Mouse (Mus musculus) embryonic facial prominence, embryonic 15.5 days (tissue): ENCODE data around the gene Fbxo6. TPM values are rescaled to one million over a fixed set of nuclear protein-coding genes. Genes with fewer than 3 reads are reported as not detected.
"Not testable (repeated sequence)": the region's sequence is repeated elsewhere in the genome, so short reads cannot be mapped to it uniquely, and the experiment has no call there.

ENCODE experiments used
- ATAC-seq: fragments of 200-750 bp; cut with Nextera tagmentation; 2 replicates; pipeline ENCODE4 v1.8.0; 2017; ENCODE audit warnings: low read depth, moderate TSS enrichment; ENCODE audit not compliant: insufficient number of reproducible peaks, low FRiP score, low TSS enrichment
- H3K27ac ChIP-seq: fragments of 300-500 bp; sonication (generic); replicated peaks from 2 replicates; pipeline ENCODE4 v1.5.1; 2015; ENCODE audit warnings: mild to moderate bottlenecking, inconsistent platforms
- H3K27me3 ChIP-seq: fragments of 300-500 bp; sonication (generic); 2 replicates; pipeline ENCODE4 v1.6.1; 2015; ENCODE audit warnings: inconsistent platforms
- H3K36me3 ChIP-seq: fragments of 300-500 bp; sonication (generic); 2 replicates; pipeline ENCODE4 v1.6.1; 2015; ENCODE audit warnings: mild to moderate bottlenecking, inconsistent platforms
- H3K4me1 ChIP-seq: fragments of 300-500 bp; sonication (generic); 2 replicates; pipeline ENCODE4 v1.6.1; 2015; ENCODE audit warnings: inconsistent platforms
- H3K4me2 ChIP-seq: fragments of 300-500 bp; sonication (generic); replicated peaks from 2 replicates; pipeline ENCODE4 v1.6.1; 2015; ENCODE audit warnings: mild to moderate bottlenecking, inconsistent platforms
- H3K4me3 ChIP-seq: fragments of 300-500 bp; sonication (generic); replicated peaks from 2 replicates; pipeline ENCODE4 v1.5.1; 2015; ENCODE audit warnings: mild to moderate bottlenecking, inconsistent platforms
- H3K9ac ChIP-seq: fragments of 300-500 bp; sonication (generic); 2 replicates; pipeline ENCODE4 v1.6.1; 2015; ENCODE audit warnings: inconsistent platforms
- H3K9me3 ChIP-seq: fragments of 300-500 bp; sonication (generic); replicated peaks from 2 replicates; pipeline ENCODE4 v1.6.1; 2016; ENCODE audit warnings: inconsistent platforms
- WGBS: fragments of 180-500 bp; shearing (Covaris S2); methylation state at CpG from one replicate; pipeline ENCODE4 v1.1.7; 2015; 5-methylcytosine and 5-hydroxymethylcytosine counted together
- polyA plus RNA-seq: library from polyadenylated mRNA; unstranded; fragments of >200 nt; fragmentation: Nextera tagmentation; extraction: Ambion mirVana; gene quantifications from 2 replicates; pipeline ENCODE4 v1.2.1, GENCODE M21; 2015

The Fbxo6 gene
- polyA plus RNA-seq, result 20.5 and 22.8 TPM in 2 replicates

DNA sequence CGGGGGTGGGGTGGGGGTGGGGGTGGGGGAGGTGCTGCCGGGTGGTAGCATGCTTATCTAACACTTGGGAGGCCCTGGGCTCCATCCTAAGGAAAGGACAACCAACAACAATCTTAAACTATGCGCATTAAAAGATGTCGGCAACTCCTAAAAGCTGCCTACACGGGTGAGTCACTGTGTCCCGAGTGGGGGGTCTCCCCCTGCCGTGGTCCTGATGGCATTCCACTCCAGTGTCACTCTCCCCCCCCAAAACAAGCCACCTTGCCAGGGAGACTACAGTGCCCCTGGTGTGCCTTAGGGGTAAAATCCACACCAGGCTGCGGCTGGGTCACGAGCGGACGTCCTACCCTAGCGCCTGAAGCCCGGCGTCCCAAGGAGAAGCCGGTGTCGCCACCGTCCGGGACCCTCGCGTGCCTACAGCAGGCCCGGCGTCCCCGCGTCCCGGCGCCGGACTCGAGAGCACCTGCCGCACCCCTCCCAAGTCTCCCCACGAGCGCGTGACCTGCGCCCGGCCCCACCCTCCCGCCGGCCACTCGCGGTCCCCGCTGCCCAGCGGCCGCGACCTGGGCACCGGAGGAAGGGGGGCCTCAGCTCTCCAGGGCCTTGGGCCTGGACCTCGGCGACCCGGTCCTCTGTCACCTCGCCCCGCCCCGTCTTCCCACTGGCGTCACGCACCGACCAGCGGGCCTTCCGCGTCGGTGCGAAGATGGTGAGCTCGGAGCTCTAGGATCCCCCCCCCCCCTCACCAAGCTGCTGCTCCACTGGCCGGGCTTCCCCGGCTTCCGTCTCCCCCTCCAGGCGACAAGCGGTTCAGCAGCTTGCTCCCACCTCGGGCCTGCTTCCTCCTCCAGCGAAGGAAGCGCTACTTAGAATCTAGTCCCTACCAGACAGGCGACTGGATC, at the start of gene Fbxo6:
Gene Fbxo6, minus strand, starts transcription at position 874 of the 902 bp plus-strand sequence.
- peak within 1 kb of the TSS; percentile 50 for H3K9ac ChIP-seq
- H3K4me2 ChIP-seq, result peak within 1 kb of the TSS; percentile 93
- peak within 1 kb of the TSS; percentile 77 for H3K27ac ChIP-seq
- 1% methylated on average over 55 of the region's 67 CpGs for WGBS
- peak within 1 kb of the TSS; percentile 63 for H3K4me3 ChIP-seq
- 0 out of 2 replicates have a peak, but pooled peaks cover 8% of the 10 kb centered on the region for H3K36me3 ChIP-seq
- no peaks in the 10 kb centered on the region for H3K27me3 ChIP-seq
- H3K9me3 ChIP-seq, result no peaks in the 10 kb centered on the region
- peaks cover 5% of the 10 kb centered on the region; the same call in 1 of the 2 replicates for H3K4me1 ChIP-seq
- peak; percentile 88 for ATAC-seq

GRCm38 (mm10) chr4:148198721-148199120, 46.8 kb upstream of the Fbxo6 start:
- Histone ChIP-seq H3K4me1 (no peaks in the 10 kb centered on the region), H3K9ac (no peak overlapping the region), H3K27me3 (peaks cover 12% of the 10 kb centered on the region), H3K4me2 (no peak overlapping the region), H3K4me3 (no peak overlapping the region), H3K27ac (no peak overlapping the region), H3K9me3 (no peaks in the 10 kb centered on the region), H3K36me3 (no peaks in the 10 kb centered on the region)
- WGBS, result 36% methylated on average over 10 of the region's 10 CpGs
- no peak for ATAC-seq

DNA sequence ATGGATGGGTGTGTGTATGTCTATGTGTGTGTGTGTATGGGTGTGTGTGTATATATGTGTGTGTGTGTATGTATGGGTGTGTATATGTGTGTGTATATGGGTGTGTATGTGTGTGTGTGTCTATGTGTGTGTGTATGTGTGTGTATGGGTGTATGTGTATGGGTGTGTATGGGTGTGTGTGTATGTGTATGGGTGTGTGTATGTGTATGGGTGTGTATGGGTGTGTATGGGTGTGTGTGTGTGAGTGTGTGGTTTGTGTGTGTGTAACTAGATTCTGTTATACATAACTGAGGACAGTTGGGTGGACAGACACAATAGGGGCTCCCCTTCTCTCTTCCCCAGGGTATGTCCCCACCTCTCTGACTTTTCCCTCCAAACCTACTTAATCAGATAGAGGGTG, 42.5 kb upstream of the Fbxo6 start:
- Histone ChIP-seq H3K9me3 (no peaks in the 10 kb centered on the region), H3K4me3 (no peak overlapping the region), H3K27me3 (peaks cover 10% of the 10 kb centered on the region), H3K4me2 (no peak overlapping the region), H3K4me1 (no peaks in the 10 kb centered on the region), H3K36me3 (no peaks in the 10 kb centered on the region), H3K9ac (no peak overlapping the region), H3K27ac (no peak overlapping the region)
- no peak for ATAC-seq

DNA sequence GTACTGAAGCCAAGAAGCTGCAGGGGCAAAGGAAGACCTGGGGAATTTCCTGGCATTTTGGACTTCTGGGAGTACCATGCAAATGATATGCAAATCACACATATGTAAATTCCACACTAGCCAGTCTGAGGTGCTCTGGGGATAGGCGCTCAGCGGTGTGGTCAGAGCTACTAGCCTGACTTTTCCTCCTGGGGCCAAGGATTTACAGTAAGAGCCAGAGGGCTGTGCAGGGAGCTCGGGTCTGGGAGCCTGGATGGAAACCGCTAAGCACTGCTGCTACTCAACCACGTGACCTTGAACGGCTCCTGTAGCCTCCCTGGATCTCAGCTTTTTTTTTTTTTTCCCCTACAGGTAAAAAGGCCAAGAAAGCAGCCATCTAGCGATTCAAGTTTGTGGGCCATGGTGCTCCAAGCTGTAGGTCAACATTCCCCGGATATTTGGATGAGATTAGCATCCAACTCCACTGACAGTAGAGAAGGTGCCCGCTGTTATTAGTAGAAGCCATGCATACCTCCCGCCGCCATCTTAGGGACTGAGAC, 40.8 kb upstream of the Fbxo6 start:
- no peak for ATAC-seq
- Histone ChIP-seq H3K27me3 (peaks cover 10% of the 10 kb centered on the region), H3K9ac (no peak overlapping the region), H3K4me3 (no peak overlapping the region), H3K4me2 (no peak overlapping the region), H3K36me3 (no peaks in the 10 kb centered on the region), H3K4me1 (no peaks in the 10 kb centered on the region), H3K9me3 (no peaks in the 10 kb centered on the region), H3K27ac (no peak overlapping the region)
- 27% methylated on average over 11 of the region's 11 CpGs for WGBS

DNA sequence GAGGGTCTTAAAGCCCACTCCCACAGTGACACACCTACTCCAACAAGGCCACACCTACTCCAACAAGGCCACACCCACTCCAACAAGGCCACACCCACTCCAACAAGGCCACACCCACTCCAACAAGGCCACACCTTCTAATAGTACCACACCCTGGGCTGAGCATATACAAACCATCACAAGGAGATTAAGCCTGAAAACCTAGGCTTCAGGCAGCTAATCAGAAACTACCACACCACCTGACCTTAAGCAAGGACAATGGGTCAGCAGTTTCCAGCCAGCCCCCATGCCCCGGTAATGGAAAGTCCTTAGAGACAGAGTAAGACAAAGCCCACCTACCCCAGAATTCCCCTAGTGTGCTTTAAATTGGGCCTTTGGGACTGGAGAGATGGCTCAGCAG, 36.8 kb upstream of the Fbxo6 start:
- 88% methylated on average over 1 of the region's 1 CpGs for WGBS
- not testable (repeated sequence) for H3K4me1 ChIP-seq, ATAC-seq, H3K27ac ChIP-seq, H3K9me3 ChIP-seq, H3K9ac ChIP-seq, H3K4me3 ChIP-seq, H3K4me2 ChIP-seq, H3K36me3 ChIP-seq
- peaks cover 10% of the 10 kb centered on the region for H3K27me3 ChIP-seq

DNA sequence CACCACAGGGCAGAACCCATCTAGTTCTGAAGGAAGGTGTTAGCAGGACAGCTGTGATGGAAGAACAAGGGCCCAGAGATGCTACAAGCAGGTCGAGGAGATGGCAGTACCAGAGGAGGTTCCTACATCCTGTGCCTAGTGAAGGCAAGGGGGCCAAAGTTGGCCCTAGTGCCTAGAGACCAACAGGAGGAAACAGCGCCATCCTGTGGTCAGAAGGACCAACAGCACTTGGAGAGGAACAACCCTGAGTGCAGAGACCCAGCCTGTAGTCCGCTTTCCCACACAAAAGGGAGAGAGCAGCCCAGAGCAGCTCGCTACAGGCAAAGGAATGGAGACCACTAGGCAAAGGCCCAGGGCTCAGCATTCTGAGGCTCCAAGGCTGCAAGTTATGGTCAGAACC, 33.9 kb upstream of the Fbxo6 start:
- Histone ChIP-seq H3K9me3 (no peaks in the 10 kb centered on the region), H3K4me2 (no peak overlapping the region), H3K9ac (no peak overlapping the region), H3K27me3 (peaks cover 4% of the 10 kb centered on the region), H3K4me1 (peaks cover 7% of the 10 kb centered on the region; the same call in 1 of the 2 replicates), H3K27ac (no peak overlapping the region), H3K36me3 (no peaks in the 10 kb centered on the region), H3K4me3 (no peak overlapping the region)
- no peak for ATAC-seq
- WGBS, result 66% methylated on average over 4 of the region's 4 CpGs

DNA sequence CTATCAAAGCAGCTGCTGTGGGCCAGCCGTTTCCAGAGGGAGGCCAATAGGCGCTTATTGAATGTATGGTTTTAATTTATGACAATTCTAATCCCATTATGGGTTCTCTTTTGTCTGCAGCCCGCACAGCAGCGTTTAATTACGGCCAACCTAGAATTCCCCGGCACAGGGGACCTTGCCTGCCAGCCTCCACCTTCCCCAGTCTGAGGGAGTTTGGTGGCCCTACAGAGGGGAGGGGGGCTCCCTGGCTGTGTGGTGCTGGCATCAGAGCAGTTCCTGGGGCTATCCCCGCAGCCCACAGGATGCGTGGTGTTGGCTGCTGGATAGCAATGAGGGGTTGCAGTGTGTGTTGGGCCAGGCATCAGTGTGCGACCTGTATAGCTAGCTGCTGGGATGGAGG, 32.6 kb upstream of the Fbxo6 start:
- Histone ChIP-seq H3K9ac (no peak overlapping the region), H3K36me3 (no peaks in the 10 kb centered on the region), H3K9me3 (no peaks in the 10 kb centered on the region), H3K27ac (no peak overlapping the region), H3K4me2 (no peak overlapping the region), H3K4me3 (no peak overlapping the region), H3K4me1 (peaks cover 7% of the 10 kb centered on the region; the same call in 1 of the 2 replicates), H3K27me3 (peaks cover 4% of the 10 kb centered on the region)
- 14% methylated on average over 9 of the region's 9 CpGs for WGBS
- no peak for ATAC-seq

- no peak overlapping the region for H3K4me2 ChIP-seq
- WGBS, result 43% methylated on average over 8 of the region's 8 CpGs
- H3K36me3 ChIP-seq, result no peaks in the 10 kb centered on the region
- no peak overlapping the region for H3K9ac ChIP-seq
- H3K27me3 ChIP-seq, result peaks cover 16% of the 10 kb centered on the region
- ATAC-seq, result no peak; the same call in 1 of the 2 replicates
- H3K27ac ChIP-seq, result no peak overlapping the region
- H3K4me3 ChIP-seq, result no peak overlapping the region
- H3K4me1 ChIP-seq, result peaks cover 7% of the 10 kb centered on the region; the same call in 1 of the 2 replicates
- H3K9me3 ChIP-seq, result no peaks in the 10 kb centered on the region
These were observed 30.4 kb upstream of the Fbxo6 start for GRCm38 (mm10) chr4:148182363-148182762.

DNA sequence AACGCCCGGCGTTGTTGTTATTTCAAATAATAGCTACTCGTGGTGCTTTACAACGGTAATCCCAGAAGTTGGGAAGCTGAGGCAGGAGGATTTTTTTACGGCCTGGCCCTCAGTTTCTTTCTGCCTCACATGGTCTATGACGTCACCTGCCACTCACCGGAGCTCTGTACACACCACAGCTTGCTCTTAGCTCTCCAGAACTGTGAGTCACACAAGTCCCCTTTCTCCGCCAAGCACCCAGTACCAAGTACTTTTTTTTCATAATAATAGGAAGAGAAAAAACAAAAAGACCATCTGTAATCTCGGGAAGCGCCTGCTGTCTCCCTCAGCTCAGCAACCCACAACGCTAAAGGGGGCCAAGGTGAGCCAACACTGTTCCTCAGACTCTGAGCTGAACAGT, 29.5 kb upstream of the Fbxo6 start:
- Histone ChIP-seq H3K4me3 (no peak overlapping the region), H3K27me3 (peaks cover 18% of the 10 kb centered on the region), H3K4me1 (peaks cover 7% of the 10 kb centered on the region; the same call in 1 of the 2 replicates), H3K9me3 (no peaks in the 10 kb centered on the region), H3K36me3 (no peaks in the 10 kb centered on the region), H3K9ac (no peak overlapping the region), H3K27ac (no peak overlapping the region), H3K4me2 (no peak overlapping the region)
- 82% methylated on average over 12 of the region's 12 CpGs for WGBS
- no peak for ATAC-seq

DNA sequence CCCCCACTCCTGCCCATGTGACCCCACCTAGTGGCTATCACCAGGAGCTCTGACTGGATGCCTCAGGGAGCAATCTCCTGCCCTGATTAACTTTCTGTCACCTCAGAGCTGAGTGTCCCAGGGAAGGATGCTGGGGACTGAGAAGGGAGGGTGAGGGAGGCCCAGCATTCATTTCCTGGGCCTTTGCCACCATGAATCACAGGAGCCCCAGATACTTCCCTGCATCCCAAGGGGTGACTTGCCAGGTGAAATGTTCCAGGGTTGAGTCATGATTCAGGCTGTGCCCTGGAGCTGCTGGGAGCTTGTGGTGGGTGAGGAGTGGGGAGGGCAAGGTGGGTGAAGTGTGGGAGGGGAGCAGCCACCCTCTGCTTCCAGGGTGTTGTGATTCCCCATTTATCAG, 25.8 kb upstream of the Fbxo6 start:
- H3K36me3 ChIP-seq, result no peaks in the 10 kb centered on the region
- H3K4me2 ChIP-seq, result no peak overlapping the region
- no peak for ATAC-seq
- peaks cover 52% of the 10 kb centered on the region for H3K27me3 ChIP-seq
- H3K4me1 ChIP-seq, result peaks cover 7% of the 10 kb centered on the region; the same call in 1 of the 2 replicates
- H3K9ac ChIP-seq, result no peak overlapping the region
- no peak overlapping the region for H3K27ac ChIP-seq
- no peak overlapping the region for H3K4me3 ChIP-seq
- no peaks in the 10 kb centered on the region for H3K9me3 ChIP-seq

GRCm38 (mm10) chr4:148176603-148177002, 24.7 kb upstream of the Fbxo6 start:
- H3K36me3 ChIP-seq, H3K9ac ChIP-seq, H3K4me1 ChIP-seq, H3K4me2 ChIP-seq, H3K27ac ChIP-seq, ATAC-seq, H3K9me3 ChIP-seq, H3K4me3 ChIP-seq: not testable (repeated sequence)
- H3K27me3 ChIP-seq, result peaks cover 62% of the 10 kb centered on the region
- WGBS, result 67% methylated on average over 5 of the region's 6 CpGs
